Mouse (Mus musculus) embryonic fibroblast, embryonic 13.5 days (primary cell): ENCODE results near the gene Vac14.

Experiments used
- CTCF ChIP-seq: IDR thresholded peaks from 2 replicates; pipeline ENCODE4 v1.5.1; 2011; ENCODE audit warnings: mild to moderate bottlenecking, control low read depth, low read length, moderate library complexity, borderline replicate concordance; ENCODE audit not compliant: insufficient read depth
- POLR2A ChIP-seq: IDR thresholded peaks from 2 replicates; pipeline ENCODE4 v1.6.1; 2011; ENCODE audit warnings: low read depth, mild to moderate bottlenecking, control low read depth, low read length, moderate library complexity

DNA sequence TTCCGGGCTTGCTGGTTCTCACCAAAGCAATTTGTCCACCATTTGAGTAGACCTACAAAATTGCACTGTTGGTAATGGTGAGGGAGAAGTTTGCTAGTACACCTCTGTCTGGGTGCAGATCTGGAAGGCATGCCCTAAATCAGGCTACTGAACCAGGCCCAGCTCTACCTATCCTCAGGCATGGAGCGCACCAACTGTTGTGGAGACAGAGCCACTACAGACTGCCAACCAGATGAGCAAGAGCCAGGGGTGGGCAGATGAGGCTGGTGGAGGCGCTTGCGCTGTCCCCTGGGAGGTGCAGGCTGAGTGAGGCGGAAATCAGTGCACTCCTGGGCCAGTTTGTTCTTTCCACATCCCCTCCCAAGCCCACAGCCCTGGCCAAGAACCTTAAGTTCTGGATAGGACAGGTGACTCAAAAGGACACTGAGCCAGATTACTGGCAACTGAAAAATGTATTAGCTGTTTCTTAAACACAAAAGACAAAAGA is 58.8 kb downstream of the Vac14 start:
- TF ChIP-seq CTCF: no peak
- TF ChIP-seq POLR2A: no peak
